Mouse (Mus musculus): ENCODE measurements around the gene Prr15l. TPM values are rescaled to one million over a fixed set of nuclear protein-coding genes. Genes with fewer than 3 reads are reported as not detected.

The Prr15l gene
- polyA plus RNA-seq (2015; fragmentation: Nextera tagmentation; extraction: Ambion mirVana), result 0.17 TPM in 1 of 2 replicates, not detected in the other

DNA sequence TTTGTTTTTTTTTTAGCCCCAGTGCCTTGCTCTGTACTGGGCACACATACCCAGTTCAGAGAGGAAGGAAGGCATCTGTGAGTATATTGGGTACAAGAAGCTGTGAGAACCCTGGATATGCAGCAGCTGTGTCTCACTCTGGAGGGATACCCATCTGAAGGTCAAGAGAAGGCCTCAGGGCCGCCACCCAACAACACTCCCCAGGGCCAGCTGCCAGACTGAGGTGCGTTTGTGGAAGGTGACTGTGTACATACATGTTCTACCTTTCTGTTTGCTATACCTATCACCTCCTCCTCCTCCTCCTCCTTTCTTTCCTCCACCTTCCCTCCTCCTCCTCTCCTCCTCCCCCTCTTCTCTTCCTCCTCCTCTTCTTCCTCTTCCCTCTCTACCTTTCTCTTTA is at the start of gene Prr15l:
Gene Prr15l (plus strand): TSS at position 17 of the 400 bp plus-strand sequence.
- Histone ChIP-seq H3K36me3 (no peaks in the 10 kb centered on the region), H3K9ac (replicated peaks) (no peak within 1 kb of the TSS), H3K9me3 (no peaks in the 10 kb centered on the region), H3K4me3 (no peak within 1 kb of the TSS), H3K4me2 (replicated peaks) (no peak within 1 kb of the TSS), H3K27ac (replicated peaks) (no peak within 1 kb of the TSS), H3K27me3 (peaks cover 11% of the 10 kb centered on the region), H3K4me1 (no peaks in the 10 kb centered on the region)
- 58% methylated on average over 2 of the region's 2 CpGs for WGBS
- no peak for ATAC-seq (replicated peaks)

GRCm38 (mm10) chr11:96878715-96879114 is 49.2 kb upstream of the Prr15l start:
- H3K9ac ChIP-seq (replicated peaks), result no peak overlapping the region
- H3K4me2 ChIP-seq (replicated peaks), result no peak overlapping the region
- 29% methylated on average over 3 of the region's 3 CpGs for WGBS
- H3K4me3 ChIP-seq, result no peak overlapping the region
- H3K4me1 ChIP-seq, result peaks cover 57% of the 10 kb centered on the region
- H3K9me3 ChIP-seq, result no peaks in the 10 kb centered on the region
- no peaks in the 10 kb centered on the region for H3K27me3 ChIP-seq
- no peak for ATAC-seq (replicated peaks)
- no peaks in the 10 kb centered on the region for H3K36me3 ChIP-seq
- peak overlapping the region; percentile 99; the same call in 1 of the 2 replicates for H3K27ac ChIP-seq (replicated peaks)

- Histone ChIP-seq H3K4me1 (peaks cover 53% of the 10 kb centered on the region), H3K9ac (replicated peaks) (no peak overlapping the region), H3K4me2 (replicated peaks) (no peak overlapping the region), H3K36me3 (no peaks in the 10 kb centered on the region), H3K27me3 (no peaks in the 10 kb centered on the region), H3K9me3 (no peaks in the 10 kb centered on the region), H3K27ac (replicated peaks) (peak overlapping the region; percentile 58), H3K4me3 (no peak overlapping the region)
- ATAC-seq (replicated peaks), result no peak
- WGBS, result 8% methylated on average over 7 of the region's 7 CpGs
Observed at GRCm38 (mm10) chr11:96879359-96879758, 48.5 kb upstream of the Prr15l start.

- Histone ChIP-seq H3K9ac (replicated peaks) (no peak overlapping the region), H3K27ac (replicated peaks) (no peak overlapping the region; the same call in 1 of the 2 replicates), H3K4me2 (replicated peaks) (no peak overlapping the region), H3K27me3 (no peaks in the 10 kb centered on the region), H3K36me3 (no peaks in the 10 kb centered on the region), H3K4me1 (peaks cover 48% of the 10 kb centered on the region), H3K4me3 (no peak overlapping the region), H3K9me3 (no peaks in the 10 kb centered on the region)
- no peak for ATAC-seq (replicated peaks)
- 95% methylated on average over 9 of the region's 9 CpGs for WGBS
Observed at GRCm38 (mm10) chr11:96880296-96880695, 47.6 kb upstream of the Prr15l start.

GRCm38 (mm10) chr11:96885901-96886340 is 42.0 kb upstream of the Prr15l start:
- Histone ChIP-seq H3K9me3 (no peaks in the 10 kb centered on the region), H3K27ac (replicated peaks) (peak overlapping the region; percentile 93), H3K27me3 (no peaks in the 10 kb centered on the region), H3K4me2 (replicated peaks) (no peak overlapping the region), H3K36me3 (no peaks in the 10 kb centered on the region), H3K4me1 (peaks cover 29% of the 10 kb centered on the region), H3K4me3 (no peak overlapping the region), H3K9ac (replicated peaks) (no peak overlapping the region)
- peak; percentile 95 for ATAC-seq (replicated peaks)
- WGBS, result 2% methylated on average over 5 of the region's 5 CpGs

GRCm38 (mm10) chr11:96886942-96887546 is 40.9 kb upstream of the Prr15l start:
- no peak for ATAC-seq (replicated peaks)
- peaks cover 29% of the 10 kb centered on the region for H3K4me1 ChIP-seq
- no peak overlapping the region for H3K4me3 ChIP-seq
- H3K4me2 ChIP-seq (replicated peaks), result no peak overlapping the region
- H3K27me3 ChIP-seq, result no peaks in the 10 kb centered on the region
- no peaks in the 10 kb centered on the region for H3K36me3 ChIP-seq
- no peaks in the 10 kb centered on the region for H3K9me3 ChIP-seq
- 63% methylated on average over 8 of the region's 8 CpGs for WGBS
- no peak overlapping the region for H3K9ac ChIP-seq (replicated peaks)
- peak overlapping the region; percentile 93 for H3K27ac ChIP-seq (replicated peaks)

- H3K4me1 ChIP-seq, result peaks cover 20% of the 10 kb centered on the region
- no peaks in the 10 kb centered on the region for H3K36me3 ChIP-seq
- 73% methylated on average over 14 of the region's 14 CpGs for WGBS
- H3K9ac ChIP-seq (replicated peaks), result no peak overlapping the region
- H3K4me3 ChIP-seq, result no peak overlapping the region
- no peaks in the 10 kb centered on the region; the same call in 1 of the 2 replicates for H3K9me3 ChIP-seq
- no peak overlapping the region for H3K27ac ChIP-seq (replicated peaks)
- no peak overlapping the region for H3K4me2 ChIP-seq (replicated peaks)
- no peak for ATAC-seq (replicated peaks)
- no peaks in the 10 kb centered on the region for H3K27me3 ChIP-seq
Observed at GRCm38 (mm10) chr11:96891784-96892527, 35.9 kb upstream of the Prr15l start.

- peak; percentile 65 for ATAC-seq (replicated peaks)
- Histone ChIP-seq H3K4me1 (peaks cover 28% of the 10 kb centered on the region), H3K9ac (replicated peaks) (0 out of 2 replicates have a peak overlapping the region, but pooled peaks have one; percentile 5), H3K4me2 (replicated peaks) (no peak overlapping the region), H3K4me3 (no peak overlapping the region), H3K36me3 (no peaks in the 10 kb centered on the region), H3K27me3 (no peaks in the 10 kb centered on the region), H3K27ac (replicated peaks) (peak overlapping the region; percentile 81), H3K9me3 (no peaks in the 10 kb centered on the region; the same call in 1 of the 2 replicates)
- WGBS, result 25% methylated on average over 11 of the region's 11 CpGs
Observed at GRCm38 (mm10) chr11:96893203-96893842, 34.6 kb upstream of the Prr15l start.

DNA sequence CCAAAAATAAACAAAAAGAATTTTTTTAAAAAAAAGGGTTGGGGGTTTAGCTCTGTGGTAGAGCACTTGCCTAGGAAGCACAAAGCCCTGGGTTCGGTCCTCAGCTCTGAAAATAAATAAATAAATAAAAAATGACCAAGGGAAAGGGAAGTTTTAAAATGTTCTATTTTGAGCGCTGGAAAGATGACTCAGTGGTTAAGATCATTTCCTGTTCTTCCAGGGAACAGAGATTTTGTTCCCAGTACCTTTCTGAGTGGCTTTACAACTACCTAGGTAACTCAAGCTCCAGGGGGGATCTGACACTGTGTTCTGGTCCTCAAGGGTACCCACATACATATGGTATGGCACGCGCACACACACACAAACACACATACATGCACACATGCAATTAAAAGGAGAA is 32.0 kb upstream of the Prr15l start:
- H3K4me1 ChIP-seq, result peaks cover 49% of the 10 kb centered on the region
- no peak for ATAC-seq (replicated peaks)
- no peaks in the 10 kb centered on the region for H3K27me3 ChIP-seq
- no peaks in the 10 kb centered on the region for H3K36me3 ChIP-seq
- 95% methylated on average over 4 of the region's 4 CpGs for WGBS
- H3K9me3 ChIP-seq, result no peaks in the 10 kb centered on the region; the same call in 1 of the 2 replicates
- no peak overlapping the region for H3K4me2 ChIP-seq (replicated peaks)
- no peak overlapping the region for H3K9ac ChIP-seq (replicated peaks)
- H3K27ac ChIP-seq (replicated peaks), result no peak overlapping the region
- H3K4me3 ChIP-seq, result no peak overlapping the region

- 23% methylated on average over 13 of the region's 13 CpGs for WGBS
- Histone ChIP-seq H3K4me3 (no peak overlapping the region), H3K36me3 (no peaks in the 10 kb centered on the region), H3K4me2 (replicated peaks) (no peak overlapping the region), H3K9me3 (no peaks in the 10 kb centered on the region), H3K4me1 (peaks cover 66% of the 10 kb centered on the region), H3K27ac (replicated peaks) (peak overlapping the region; percentile 76), H3K27me3 (no peaks in the 10 kb centered on the region), H3K9ac (replicated peaks) (peak overlapping the region; percentile 17; the same call in 1 of the 2 replicates)
- peak; percentile 26; the same call in 1 of the 2 replicates for ATAC-seq (replicated peaks)
Observed at GRCm38 (mm10) chr11:96899449-96900306, 28.2 kb upstream of the Prr15l start.

- no peaks in the 10 kb centered on the region for H3K36me3 ChIP-seq
- peak overlapping the region; percentile 91 for H3K27ac ChIP-seq (replicated peaks)
- no peaks in the 10 kb centered on the region for H3K27me3 ChIP-seq
Observed at GRCm38 (mm10) chr11:96901332-96901731, 26.6 kb upstream of the Prr15l start.

More at GRCm38 (mm10) chr11:96901332-96901731, 26.6 kb upstream of the Prr15l start:
- H3K9ac ChIP-seq (replicated peaks), result no peak overlapping the region
- ATAC-seq (replicated peaks), result no peak
- peaks cover 70% of the 10 kb centered on the region for H3K4me1 ChIP-seq
- no peak overlapping the region for H3K4me3 ChIP-seq
- WGBS, result 44% methylated on average over 9 of the region's 9 CpGs
- no peak overlapping the region for H3K4me2 ChIP-seq (replicated peaks)
- H3K9me3 ChIP-seq, result no peaks in the 10 kb centered on the region
